Comparison of ENCODE assay signal across 11 mouse cellular contexts in genomic region chr2:169404908-169405690, GRCm38 (mm10).
DNase-seq lines count a peak whose midpoint lies in the region; ATAC-seq and TF ChIP-seq lines count a peak whose summit lies in the region.
"Had no signal": no experiment of that assay in that cellular context is flagged by ENCODE, and none has a peak within 500 bp of the region (broad histone marks: within the 10 kb centered on the region; RNA-seq: fewer than 3 reads in every experiment).

No protein-coding gene starts in this region.

- no peaks in the 10 kb centered on the region for H3K9me3 ChIP-seq in kidney, postnatal 0 days (replicated peaks; ENCODE audit: low read length)
- H3K9me3 ChIP-seq in embryonic facial prominence, embryonic 11.5 days (replicated peaks; ENCODE audit: control insufficient read depth, low read length), result no peaks in the 10 kb centered on the region
- H3K9me3 ChIP-seq in hindbrain, embryonic 16.5 days (ENCODE audit: control insufficient read depth, low read length), result no peaks in the 10 kb centered on the region; the same call in 1 of the 2 replicates

- no peaks in the 10 kb centered on the region for H3K36me3 ChIP-seq in kidney, postnatal 0 days (ENCODE audit: insufficient read depth, low read length)
- no peaks in the 10 kb centered on the region for H3K36me3 ChIP-seq in embryonic facial prominence, embryonic 11.5 days (replicated peaks; ENCODE audit: control insufficient read depth, insufficient read depth, low read depth, low read length)
- H3K36me3 ChIP-seq in hindbrain, embryonic 16.5 days (ENCODE audit: control insufficient read depth, insufficient read depth, low read length), result no peaks in the 10 kb centered on the region

- H3K27me3 ChIP-seq in kidney, postnatal 0 days (ENCODE audit: insufficient read depth, low read length), result no peaks in the 10 kb centered on the region
- no peaks in the 10 kb centered on the region for H3K27me3 ChIP-seq in embryonic facial prominence, embryonic 11.5 days (ENCODE audit: control insufficient read depth, insufficient read depth, low read length)
- H3K27me3 ChIP-seq in hindbrain, embryonic 16.5 days (replicated peaks; ENCODE audit: control insufficient read depth, insufficient read depth, low read length), result no peaks in the 10 kb centered on the region

- no peak overlapping the region for H3K4me3 ChIP-seq in kidney, postnatal 0 days (replicated peaks; ENCODE audit: low read depth, low read length)
- H3K4me3 ChIP-seq in embryonic facial prominence, embryonic 11.5 days (ENCODE audit: low read depth, low read length), result no peak overlapping the region
- H3K4me3 ChIP-seq in hindbrain, embryonic 16.5 days (ENCODE audit: low read length), result no peak overlapping the region
- H3K4me3 ChIP-seq: gastrocnemius, adult 2 months; myocyte had no signal

- peak; percentile 43 for DNase-seq in kidney, postnatal 0 days (ENCODE audit: low spot score)
- no peak for DNase-seq in kidney, postnatal 4 days
- peak; percentile 77 for DNase-seq in embryonic facial prominence, embryonic 11.5 days (ENCODE audit: low spot score)
- DNase-seq in neural tube, embryonic 10.5 days (ENCODE audit: extremely low spot score, low spot score), result peak; percentile 56
- no peak for DNase-seq in spleen, postnatal 10 days (ENCODE audit: low spot score in 2 of 2)
- DNase-seq in right cerebral cortex, postnatal 36 days (ENCODE audit: low spot score in 2 of 2), result no peak
- no peak for DNase-seq in spleen, postnatal 36 days (ENCODE audit: low spot score in 2 of 2)
- DNase-seq: cerebellum, adult 11-12 months; gastrocnemius, adult 2 months had no signal

- no peak overlapping the region for H3K4me2 ChIP-seq in kidney, postnatal 0 days (ENCODE audit: low read length)
- no peak overlapping the region for H3K4me2 ChIP-seq in embryonic facial prominence, embryonic 11.5 days (ENCODE audit: low read depth, low read length)
- H3K4me2 ChIP-seq in hindbrain, embryonic 16.5 days (ENCODE audit: low read length), result peak overlapping the region; percentile 31

- ATAC-seq in kidney, postnatal 0 days (replicated peaks; ENCODE audit: low FRiP score, low read depth), result no peak
- peak; percentile 88 for ATAC-seq in embryonic facial prominence, embryonic 11.5 days (replicated peaks; ENCODE audit: insufficient number of reproducible peaks, low FRiP score, low TSS enrichment, low read depth)
- peak; percentile 94 for ATAC-seq in hindbrain, embryonic 16.5 days

- no peak overlapping the region for H3K9ac ChIP-seq in kidney, postnatal 0 days (ENCODE audit: low read depth, low read length)
- no peak overlapping the region for H3K9ac ChIP-seq in embryonic facial prominence, embryonic 11.5 days (replicated peaks; ENCODE audit: low read length)
- peak overlapping the region; percentile 18; the same call in 1 of the 2 replicates for H3K9ac ChIP-seq in hindbrain, embryonic 16.5 days (ENCODE audit: low read depth, low read length)

- no peak for TF ChIP-seq CTCF in kidney, postnatal 0 days (IDR thresholded peaks at IDR 0.05; ENCODE audit: low read depth)

- H3K27ac ChIP-seq in kidney, postnatal 0 days, result no peak overlapping the region
- H3K27ac ChIP-seq in embryonic facial prominence, embryonic 11.5 days (replicated peaks; ENCODE audit: low read depth, low read length), result no peak overlapping the region
- H3K27ac ChIP-seq in hindbrain, embryonic 16.5 days (ENCODE audit: low read depth, low read length), result peak overlapping the region; percentile 78
- H3K27ac ChIP-seq: gastrocnemius, adult 2 months had no signal

- no peaks in the 10 kb centered on the region for H3K4me1 ChIP-seq in kidney, postnatal 0 days (replicated peaks; ENCODE audit: insufficient read depth, low read length)
- no peaks in the 10 kb centered on the region for H3K4me1 ChIP-seq in embryonic facial prominence, embryonic 11.5 days (ENCODE audit: control insufficient read depth, insufficient read depth, low read length)
- peaks cover 12% of the 10 kb centered on the region for H3K4me1 ChIP-seq in hindbrain, embryonic 16.5 days (ENCODE audit: control insufficient read depth, insufficient read depth, low read depth, low read length)

- WGBS in kidney, postnatal 0 days, result 41% methylated on average over 6 of the region's 6 CpGs
- WGBS in embryonic facial prominence, embryonic 11.5 days, result 30% methylated on average over 6 of the region's 6 CpGs
- WGBS in hindbrain, embryonic 16.5 days, result 13% methylated on average over 6 of the region's 6 CpGs

Comparison
In these comparisons a context has a peak if more than half of its experiments do, and no peak if none do; other contexts are left out.
1. DNase-seq: peak in kidney, postnatal 0 days (single experiment), embryonic facial prominence, embryonic 11.5 days (single experiment) and neural tube, embryonic 10.5 days (single experiment); none in kidney, postnatal 4 days (0 of 2), spleen, postnatal 10 days (0 of 2), right cerebral cortex, postnatal 36 days (0 of 2) and spleen, postnatal 36 days (0 of 2).